Mouse (Mus musculus) kidney, embryonic 16.5 days (tissue): ENCODE data around the gene Degs1. TPM values are rescaled to one million over a fixed set of nuclear protein-coding genes. Genes with fewer than 3 reads are reported as not detected.
A peak's percentile ranks its signal among the peaks of the same experiment; 100 is the strongest.

Experiments
- ATAC-seq: fragments of 200-750 bp; cut with Nextera tagmentation; 2 replicates; pipeline ENCODE4 v1.8.0; 2017; ENCODE audit warnings: moderate TSS enrichment; ENCODE audit not compliant: low FRiP score, low TSS enrichment
- H3K27ac ChIP-seq: fragments of 300-500 bp; sonication (generic); 2 replicates; pipeline ENCODE4 v1.5.1; 2014; ENCODE audit warnings: low read length
- H3K27me3 ChIP-seq: fragments of 300-500 bp; sonication (generic); 2 replicates; pipeline ENCODE4 v1.6.1; 2014; ENCODE audit warnings: low read length, control low read depth, mixed read lengths; ENCODE audit not compliant: insufficient read depth
- H3K36me3 ChIP-seq: fragments of 300-500 bp; sonication (generic); 2 replicates; pipeline ENCODE4 v1.6.1; 2014; ENCODE audit warnings: low read length, control low read depth, mixed read lengths; ENCODE audit not compliant: insufficient read depth
- H3K4me1 ChIP-seq: fragments of 300-500 bp; sonication (generic); 2 replicates; pipeline ENCODE4 v1.6.1; 2014; ENCODE audit warnings: low read length, control low read depth, mixed read lengths; ENCODE audit not compliant: insufficient read depth
- H3K4me2 ChIP-seq: fragments of 300-500 bp; sonication (generic); replicated peaks from 2 replicates; pipeline ENCODE4 v1.6.1; 2014; ENCODE audit warnings: low read depth, low read length
- H3K4me3 ChIP-seq: fragments of 300-500 bp; sonication (generic); 2 replicates; pipeline ENCODE4 v1.5.1; 2014; ENCODE audit warnings: mild to moderate bottlenecking, low read length
- H3K9ac ChIP-seq: fragments of 300-500 bp; sonication (generic); replicated peaks from 2 replicates; pipeline ENCODE4 v1.6.1; 2014; ENCODE audit warnings: low read length
- H3K9me3 ChIP-seq: fragments of 300-500 bp; sonication (generic); 2 replicates; pipeline ENCODE4 v1.6.1; 2016; ENCODE audit warnings: low read length, control low read depth
- WGBS: fragments of 180-500 bp; shearing (Covaris S2); extraction: QIAGEN DNeasy Blood & Tissue Kit; methylation state at CpG from one replicate; pipeline ENCODE4 v1.1.7; 2014; 5-methylcytosine and 5-hydroxymethylcytosine counted together
- polyA plus RNA-seq: library from polyadenylated mRNA; unstranded; fragments of >200 nt; fragmentation: Nextera tagmentation; extraction: Ambion mirVana; gene quantifications from 2 replicates; pipeline ENCODE4 v1.2.1, GENCODE M21; 2015

Gene Degs1
- polyA plus RNA-seq, result 131 and 134 TPM in 2 replicates

DNA sequence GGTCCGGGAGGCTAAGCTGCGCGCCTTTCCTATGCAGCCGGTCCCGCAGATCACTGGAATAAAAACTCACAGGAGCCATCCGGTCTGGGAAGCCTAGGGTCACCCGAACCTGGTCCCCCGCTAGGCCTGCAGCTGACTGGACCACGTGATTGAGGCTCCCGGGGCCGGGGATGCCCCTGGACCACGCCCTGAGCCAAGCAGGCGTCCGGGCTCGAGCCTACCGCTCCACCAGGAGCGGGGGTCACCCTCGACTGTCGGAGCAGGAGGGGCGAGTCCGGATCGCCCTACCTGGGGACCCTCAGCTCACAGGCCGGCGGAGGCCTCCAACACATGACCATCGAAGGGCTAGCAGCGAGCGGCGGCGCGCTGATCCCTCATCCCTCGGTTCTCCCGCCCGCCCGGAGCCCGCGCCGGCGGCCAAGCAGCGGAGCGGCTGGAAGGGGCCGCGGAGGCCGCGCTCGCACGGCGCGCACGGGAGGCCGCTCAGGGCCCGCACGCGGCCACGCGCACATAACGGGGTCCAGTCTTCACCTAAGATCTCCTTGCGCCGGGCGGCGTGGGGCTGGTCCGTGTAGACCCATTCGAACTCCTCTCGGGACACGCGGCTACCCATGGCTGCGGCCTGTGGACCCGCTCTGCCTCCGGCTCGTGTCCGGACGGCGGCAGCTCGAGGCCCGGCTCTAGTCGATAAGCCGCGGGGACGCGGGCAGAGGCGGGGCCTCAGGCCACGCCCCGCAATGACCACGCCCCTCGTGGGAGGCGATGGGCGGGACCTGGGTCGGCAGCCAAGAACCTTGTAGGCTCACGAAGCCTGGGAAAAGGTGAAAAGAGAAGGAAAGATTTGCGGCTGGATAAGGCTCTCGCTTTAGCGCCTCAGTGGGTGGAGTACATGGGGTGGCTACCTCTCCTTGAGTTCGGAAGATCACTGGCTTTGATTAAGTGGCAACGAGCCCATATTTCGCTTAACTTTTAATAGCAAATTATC, at the start of gene Degs1:
Degs1 (minus strand) TSS at position 714 of the 985 bp plus-strand sequence.
- H3K36me3 ChIP-seq, result peaks cover 20% of the 10 kb centered on the region
- peak within 1 kb of the TSS; percentile 58 for H3K4me2 ChIP-seq
- H3K4me1 ChIP-seq, result peaks cover 26% of the 10 kb centered on the region
- under 1% methylated on average over 89 of the region's 94 CpGs for WGBS
- H3K27me3 ChIP-seq, result no peaks in the 10 kb centered on the region
- H3K9ac ChIP-seq, result peak within 1 kb of the TSS; percentile 89
- ATAC-seq, result peak; percentile 95
- peak within 1 kb of the TSS; percentile 89 for H3K27ac ChIP-seq
- H3K4me3 ChIP-seq, result peak within 1 kb of the TSS; percentile 66
- H3K9me3 ChIP-seq, result no peaks in the 10 kb centered on the region

DNA sequence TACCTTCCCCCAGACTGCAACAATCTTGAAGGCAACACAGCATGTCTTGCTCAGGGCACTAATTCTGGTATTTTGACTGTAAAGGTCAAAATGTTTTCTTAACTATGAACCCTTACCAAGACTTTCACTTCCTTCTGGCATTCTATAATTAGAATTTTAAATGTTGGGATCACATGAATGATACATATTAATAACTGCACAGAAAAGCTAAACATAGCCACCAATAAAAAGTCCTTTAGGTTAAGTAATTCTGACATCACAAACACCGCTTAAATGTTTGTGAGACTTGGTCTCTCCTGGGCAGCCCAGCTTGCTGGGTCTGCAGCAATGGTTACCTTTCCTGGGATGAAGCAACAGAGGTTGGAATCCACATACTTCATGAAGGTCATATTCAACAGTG, 43.3 kb upstream of the Degs1 start:
- WGBS, result 97% methylated on average over 1 of the region's 1 CpGs
- no peak for ATAC-seq
- H3K4me1 ChIP-seq, result no peaks in the 10 kb centered on the region
- peaks cover 60% of the 10 kb centered on the region for H3K36me3 ChIP-seq
- H3K27me3 ChIP-seq, result no peaks in the 10 kb centered on the region
- H3K9ac ChIP-seq, result no peak overlapping the region
- H3K4me2 ChIP-seq, result no peak overlapping the region
- no peaks in the 10 kb centered on the region for H3K9me3 ChIP-seq
- no peak overlapping the region for H3K27ac ChIP-seq
- no peak overlapping the region for H3K4me3 ChIP-seq

GRCm38 (mm10) chr1:182324552-182324951, 41.9 kb upstream of the Degs1 start:
- ATAC-seq, result no peak
- H3K27ac ChIP-seq, result no peak overlapping the region
- no peaks in the 10 kb centered on the region for H3K27me3 ChIP-seq
- no peak overlapping the region for H3K9ac ChIP-seq
- 94% methylated on average over 7 of the region's 7 CpGs for WGBS
- H3K36me3 ChIP-seq, result peaks cover 60% of the 10 kb centered on the region
- H3K4me1 ChIP-seq, result no peaks in the 10 kb centered on the region
- H3K4me3 ChIP-seq, result no peak overlapping the region
- no peaks in the 10 kb centered on the region for H3K9me3 ChIP-seq
- no peak overlapping the region for H3K4me2 ChIP-seq

DNA sequence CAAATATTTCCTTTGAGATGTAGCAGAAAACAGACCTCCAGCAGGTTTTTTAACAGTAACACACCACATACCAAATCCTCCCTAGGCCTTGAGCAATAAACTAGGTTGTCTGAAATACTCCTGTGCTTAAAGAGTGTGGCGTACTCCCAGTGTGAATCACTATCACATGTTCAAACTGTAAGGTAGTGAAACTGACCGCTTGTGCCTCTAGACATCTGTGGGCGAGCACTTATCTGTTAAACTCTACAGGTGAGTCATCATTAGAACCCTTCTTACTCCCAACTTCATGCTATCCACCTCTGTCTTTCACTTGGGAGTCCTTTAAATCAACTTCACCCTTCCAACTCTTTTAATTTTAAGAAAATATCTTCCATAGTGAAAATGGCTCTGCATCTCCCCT, 40.5 kb upstream of the Degs1 start:
- H3K27ac ChIP-seq, result no peak overlapping the region
- H3K4me2 ChIP-seq, result no peak overlapping the region
- no peaks in the 10 kb centered on the region for H3K27me3 ChIP-seq
- H3K4me1 ChIP-seq, result no peaks in the 10 kb centered on the region
- no peak overlapping the region for H3K9ac ChIP-seq
- H3K9me3 ChIP-seq, result no peaks in the 10 kb centered on the region
- 95% methylated on average over 3 of the region's 3 CpGs for WGBS
- no peak overlapping the region for H3K4me3 ChIP-seq
- ATAC-seq, result no peak
- peaks cover 60% of the 10 kb centered on the region for H3K36me3 ChIP-seq

- 96% methylated on average over 5 of the region's 5 CpGs for WGBS
- no peak overlapping the region for H3K4me2 ChIP-seq
- no peaks in the 10 kb centered on the region for H3K4me1 ChIP-seq
Observed at GRCm38 (mm10) chr1:182314201-182314600, 31.6 kb upstream of the Degs1 start.

GRCm38 (mm10) chr1:182313181-182313580, 30.6 kb upstream of the Degs1 start:
- H3K4me2 ChIP-seq, result no peak overlapping the region
- no peaks in the 10 kb centered on the region for H3K27me3 ChIP-seq
- H3K27ac ChIP-seq, result no peak overlapping the region
- ATAC-seq, result no peak
- peaks cover 58% of the 10 kb centered on the region for H3K36me3 ChIP-seq
- WGBS, result 94% methylated on average over 8 of the region's 8 CpGs
- peaks cover 14% of the 10 kb centered on the region for H3K9me3 ChIP-seq
- H3K4me3 ChIP-seq, result no peak overlapping the region
- no peaks in the 10 kb centered on the region for H3K4me1 ChIP-seq
- H3K9ac ChIP-seq, result no peak overlapping the region

More at GRCm38 (mm10) chr1:182314201-182314600, 31.6 kb upstream of the Degs1 start:
- H3K36me3 ChIP-seq, result peaks cover 67% of the 10 kb centered on the region
- no peak for ATAC-seq
- no peak overlapping the region for H3K9ac ChIP-seq
- H3K27ac ChIP-seq, result no peak overlapping the region
- H3K9me3 ChIP-seq, result peaks cover 14% of the 10 kb centered on the region
- H3K27me3 ChIP-seq, result no peaks in the 10 kb centered on the region
- no peak overlapping the region for H3K4me3 ChIP-seq

DNA sequence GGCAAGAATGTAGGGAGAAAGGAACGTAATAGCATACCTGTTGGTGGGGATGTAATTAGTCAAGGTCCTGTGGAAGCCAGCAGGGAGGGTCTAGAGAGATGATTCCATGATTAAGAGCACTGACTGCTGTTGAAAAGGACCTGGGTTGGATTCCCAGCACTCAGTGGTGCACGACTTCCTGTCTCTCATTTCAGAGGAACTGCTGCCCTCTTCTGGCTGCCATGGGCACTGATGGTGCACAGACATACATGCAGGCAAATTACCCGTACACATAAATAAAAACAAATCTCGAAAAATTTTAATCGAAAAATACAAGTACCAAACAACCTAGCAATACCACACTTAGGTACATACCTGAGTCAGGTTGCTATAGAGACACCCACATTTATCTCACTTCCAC, 28.8 kb upstream of the Degs1 start:
- no peaks in the 10 kb centered on the region for H3K4me1 ChIP-seq
- H3K27me3 ChIP-seq, result no peaks in the 10 kb centered on the region
- no peak overlapping the region for H3K4me2 ChIP-seq
- H3K9me3 ChIP-seq, result peaks cover 14% of the 10 kb centered on the region
- 95% methylated on average over 5 of the region's 5 CpGs for WGBS
- no peak overlapping the region for H3K4me3 ChIP-seq
- H3K36me3 ChIP-seq, result peaks cover 41% of the 10 kb centered on the region
- no peak overlapping the region for H3K9ac ChIP-seq
- H3K27ac ChIP-seq, result no peak overlapping the region
- ATAC-seq, result no peak

DNA sequence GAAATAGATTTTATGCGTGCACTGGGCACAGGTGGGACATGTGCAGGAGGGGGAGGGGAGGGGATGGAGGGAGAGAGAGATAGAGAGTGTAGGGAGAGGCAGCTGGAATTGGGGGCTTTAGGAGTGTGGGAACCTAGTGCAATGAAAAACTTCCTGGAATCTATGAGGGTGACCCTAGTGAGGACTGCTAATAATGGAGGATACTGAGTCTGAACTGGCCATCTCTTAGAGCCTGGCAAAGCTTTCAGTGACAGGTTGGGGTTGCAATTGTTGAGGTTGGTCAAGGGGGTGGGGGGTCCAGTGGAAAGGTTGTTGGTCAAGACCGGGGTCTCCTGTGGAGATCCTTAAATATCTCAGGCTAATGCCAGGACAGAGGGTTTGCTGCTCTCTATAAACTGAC, 27.7 kb upstream of the Degs1 start:
- no peak overlapping the region for H3K4me3 ChIP-seq
- H3K9me3 ChIP-seq, result peaks cover 14% of the 10 kb centered on the region
- H3K9ac ChIP-seq, result no peak overlapping the region
- H3K27me3 ChIP-seq, result no peaks in the 10 kb centered on the region
- no peaks in the 10 kb centered on the region for H3K4me1 ChIP-seq
- 84% methylated on average over 2 of the region's 2 CpGs for WGBS
- no peak overlapping the region for H3K27ac ChIP-seq
- no peak overlapping the region for H3K4me2 ChIP-seq
- no peak for ATAC-seq
- peaks cover 32% of the 10 kb centered on the region for H3K36me3 ChIP-seq

GRCm38 (mm10) chr1:182309403-182309802, 26.8 kb upstream of the Degs1 start:
- Histone ChIP-seq H3K4me1 (no peaks in the 10 kb centered on the region), H3K4me3 (no peak overlapping the region), H3K4me2 (no peak overlapping the region), H3K36me3 (peaks cover 23% of the 10 kb centered on the region), H3K9me3 (peaks cover 14% of the 10 kb centered on the region), H3K27me3 (no peaks in the 10 kb centered on the region), H3K27ac (no peak overlapping the region), H3K9ac (no peak overlapping the region)
- no peak for ATAC-seq
- WGBS, result 56% methylated on average over 5 of the region's 5 CpGs

GRCm38 (mm10) chr1:182302916-182303315, 20.3 kb upstream of the Degs1 start:
- Histone ChIP-seq H3K4me2 (no peak overlapping the region), H3K9ac (no peak overlapping the region), H3K4me1 (no peaks in the 10 kb centered on the region), H3K9me3 (no peaks in the 10 kb centered on the region), H3K4me3 (no peak overlapping the region), H3K27me3 (no peaks in the 10 kb centered on the region), H3K27ac (no peak overlapping the region), H3K36me3 (no peaks in the 10 kb centered on the region)
- ATAC-seq, result no peak
- 90% methylated on average over 5 of the region's 5 CpGs for WGBS
